Mouse (Mus musculus) lung, postnatal 0 days (tissue): ENCODE measurements at regions not wholly inside any gene's neighbourhood (a gene's known extent, or its start where the extent isn't known, plus 50 kb on each side); places are given as distances from the start of the nearest gene placed in this dataset.

Source experiments
- ATAC-seq: fragments of 200-750 bp; cut with Nextera tagmentation; 2 replicates; pipeline ENCODE4 v1.8.0; 2017; ENCODE audit warnings: moderate library complexity
- DNase-seq: peaks from one replicate; pipeline ENCODE4 v3.0.0-alpha.2; 2016; ENCODE audit warnings: low spot score
- H3K27ac ChIP-seq: fragments of 300-500 bp; sonication (generic); 2 replicates; pipeline ENCODE4 v1.5.1; 2014; ENCODE audit warnings: antibody characterized with exemption, mild to moderate bottlenecking, low read length, mixed read lengths
- H3K27me3 ChIP-seq: fragments of 300-500 bp; sonication (generic); replicated peaks from 2 replicates; pipeline ENCODE4 v1.6.1; 2014; ENCODE audit warnings: low read length, mixed read lengths; ENCODE audit not compliant: insufficient read depth
- H3K36me3 ChIP-seq: fragments of 300-500 bp; sonication (generic); 2 replicates; pipeline ENCODE4 v1.6.1; 2014; ENCODE audit warnings: low read length, mixed read lengths; ENCODE audit not compliant: insufficient read depth
- H3K4me1 ChIP-seq: fragments of 300-500 bp; sonication (generic); 2 replicates; pipeline ENCODE4 v1.6.1; 2014; ENCODE audit warnings: antibody characterized with exemption, low read depth, low read length, mixed read lengths; ENCODE audit not compliant: insufficient read depth
- H3K4me2 ChIP-seq: fragments of 300-500 bp; sonication (generic); replicated peaks from 2 replicates; pipeline ENCODE4 v1.6.1; 2014; ENCODE audit warnings: low read depth, mild to moderate bottlenecking, low read length, moderate library complexity, mixed read lengths
- H3K4me3 ChIP-seq: fragments of 300-500 bp; sonication (generic); 2 replicates; pipeline ENCODE4 v1.5.1; 2014; ENCODE audit warnings: low read depth, low read length
- H3K9ac ChIP-seq: fragments of 300-500 bp; sonication (generic); replicated peaks from 2 replicates; pipeline ENCODE4 v1.6.1; 2014; ENCODE audit warnings: low read depth, mild to moderate bottlenecking
- H3K9me3 ChIP-seq: fragments of 300-500 bp; sonication (generic); 2 replicates; pipeline ENCODE4 v1.6.1; 2016; ENCODE audit warnings: low read length, mixed read lengths
- CTCF ChIP-seq: IDR thresholded peaks from 2 replicates; pipeline ENCODE4 v1.5.1; 2016; ENCODE audit warnings: antibody characterized with exemption, mild to moderate bottlenecking
- EP300 ChIP-seq: IDR thresholded peaks from 2 replicates; pipeline ENCODE4 v1.6.1; 2016; ENCODE audit warnings: antibody characterized with exemption, mild to moderate bottlenecking, control low read depth
- WGBS: fragments of 180-500 bp; shearing (Covaris S2); extraction: QIAGEN DNeasy Blood & Tissue Kit; methylation state at CpG from one replicate; pipeline ENCODE4 v1.1.7; 2014; 5-methylcytosine and 5-hydroxymethylcytosine counted together

- Histone ChIP-seq H3K4me3 (no peak overlapping the region), H3K4me1 (no peaks in the 10 kb centered on the region), H3K9me3 (no peaks in the 10 kb centered on the region), H3K36me3 (no peaks in the 10 kb centered on the region), H3K9ac (no peak overlapping the region), H3K4me2 (no peak overlapping the region), H3K27ac (no peak overlapping the region), H3K27me3 (no peaks in the 10 kb centered on the region)
- TF ChIP-seq EP300 (no peak), CTCF (no peak)
- no peak for DNase-seq
- no peak for ATAC-seq
- WGBS, result 17% methylated on average over 8 of the region's 8 CpGs
Measured at GRCm38 (mm10) chr10:124842546-124843113, 546.6 kb downstream of the Slc16a7 start.

GRCm38 (mm10) chr10:124833930-124834329 is 555.3 kb downstream of the Slc16a7 start:
- Histone ChIP-seq H3K9ac (no peak overlapping the region), H3K27ac (no peak overlapping the region), H3K4me3 (no peak overlapping the region), H3K4me1 (no peaks in the 10 kb centered on the region), H3K4me2 (no peak overlapping the region), H3K27me3 (no peaks in the 10 kb centered on the region), H3K36me3 (no peaks in the 10 kb centered on the region), H3K9me3 (no peaks in the 10 kb centered on the region)
- ATAC-seq, result no peak
- WGBS, result 68% methylated on average over 4 of the region's 4 CpGs
- no peak for DNase-seq
- no peak for TF ChIP-seq EP300
- TF ChIP-seq CTCF, result no peak

GRCm38 (mm10) chr10:124803997-124804614 is 585.2 kb downstream of the Slc16a7 start:
- ATAC-seq, result no peak
- TF ChIP-seq CTCF, result no peak
- TF ChIP-seq EP300, result no peak
- 48% methylated on average over 3 of the region's 3 CpGs for WGBS
- no peaks in the 10 kb centered on the region for H3K9me3 ChIP-seq
- H3K36me3 ChIP-seq, result no peaks in the 10 kb centered on the region
- no peak overlapping the region for H3K4me2 ChIP-seq
- H3K4me3 ChIP-seq, result no peak overlapping the region
- no peaks in the 10 kb centered on the region for H3K4me1 ChIP-seq
- no peak overlapping the region for H3K27ac ChIP-seq
- DNase-seq, result no peak
- no peak overlapping the region for H3K9ac ChIP-seq
- H3K27me3 ChIP-seq, result no peaks in the 10 kb centered on the region
